Mouse (Mus musculus): ENCODE measurements around the gene Prkrip1.
"Not testable (repeated sequence)": the region's sequence is repeated elsewhere in the genome, so short reads cannot be mapped to it uniquely, and the experiment has no call there.

Prkrip1 gene

DNA sequence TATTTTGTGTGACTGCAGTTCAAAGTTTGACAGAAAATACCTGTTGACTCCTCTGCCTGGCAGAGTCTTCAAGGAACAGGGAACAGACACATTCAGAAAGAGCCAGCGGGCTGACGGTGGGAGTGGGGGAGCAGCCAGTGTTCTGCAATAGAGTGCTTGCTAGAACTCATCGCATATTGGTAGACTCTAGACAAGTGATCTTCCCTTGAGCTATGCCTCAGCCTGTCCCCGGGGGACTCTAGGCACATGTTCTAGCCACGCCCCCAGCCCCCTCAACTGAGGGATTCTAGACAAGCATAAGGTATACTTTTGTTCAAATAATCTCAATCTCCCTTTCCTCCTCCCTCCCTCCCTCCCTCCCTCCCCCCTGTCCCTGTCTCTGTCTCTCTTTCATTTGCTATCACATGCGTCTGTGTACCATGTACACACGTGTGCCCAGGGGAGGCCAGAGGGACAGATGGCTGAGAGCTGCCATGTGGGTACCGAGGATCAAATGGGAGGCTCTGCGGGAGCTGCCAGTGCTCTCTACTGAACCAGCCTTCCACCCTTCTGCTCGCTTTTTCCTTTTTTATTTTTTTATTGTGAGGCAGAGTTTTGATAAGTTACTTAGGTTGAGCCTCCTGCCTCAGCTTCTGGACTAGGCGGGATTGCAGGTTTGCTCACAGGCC lies 34.8 kb downstream of the Prkrip1 start:
- no peak for DNase-seq (ENCODE audit: low read depth, low spot score)

DNA sequence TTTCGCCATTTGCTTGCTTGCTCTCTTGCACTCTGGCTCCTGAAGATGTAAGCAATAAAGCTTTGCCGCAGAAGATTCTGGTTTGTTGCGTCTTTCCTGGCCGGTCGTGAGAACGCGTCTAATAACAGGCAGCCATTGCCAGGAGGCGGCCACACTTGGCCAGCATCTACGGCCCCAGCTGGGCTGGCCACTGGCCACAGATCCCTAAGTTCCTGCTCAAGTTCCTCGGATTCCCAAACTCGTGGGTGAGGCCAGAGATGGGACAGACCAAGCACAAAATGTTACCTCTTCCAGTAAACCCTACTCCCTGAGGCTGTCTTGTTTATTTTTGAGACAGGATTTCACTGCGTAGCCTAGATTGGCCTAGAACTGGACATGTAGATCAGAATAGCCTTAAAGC lies 38.7 kb downstream of the Prkrip1 start:
- DNase-seq (ENCODE audit: low read depth, low spot score): not testable (repeated sequence)

- DNase-seq (ENCODE audit: low read depth, low spot score): peak; percentile 33
Observed at GRCm38 (mm10) chr5:136155399-136155798, 43.4 kb downstream of the Prkrip1 start.

DNA sequence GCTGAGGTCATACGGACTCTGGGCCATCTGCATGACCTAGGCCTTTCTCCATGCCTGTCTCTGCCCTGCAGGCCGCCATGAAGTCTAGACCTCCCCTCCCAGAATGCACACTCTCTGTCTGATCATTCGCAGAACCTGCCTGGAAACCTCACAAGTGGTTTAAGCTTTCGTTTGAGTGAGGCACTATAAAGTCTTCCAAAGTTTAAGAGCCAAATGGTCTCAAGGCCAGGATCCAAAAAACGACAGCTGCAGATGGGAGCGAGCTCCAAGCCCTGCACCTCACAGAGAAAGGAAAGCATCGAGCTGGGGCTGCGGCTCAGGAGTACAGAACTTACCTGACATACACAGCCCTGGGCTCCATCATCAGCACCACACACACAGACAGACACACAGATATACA lies 46.4 kb downstream of the Prkrip1 start:
- DNase-seq (ENCODE audit: low read depth, low spot score): no peak

DNA sequence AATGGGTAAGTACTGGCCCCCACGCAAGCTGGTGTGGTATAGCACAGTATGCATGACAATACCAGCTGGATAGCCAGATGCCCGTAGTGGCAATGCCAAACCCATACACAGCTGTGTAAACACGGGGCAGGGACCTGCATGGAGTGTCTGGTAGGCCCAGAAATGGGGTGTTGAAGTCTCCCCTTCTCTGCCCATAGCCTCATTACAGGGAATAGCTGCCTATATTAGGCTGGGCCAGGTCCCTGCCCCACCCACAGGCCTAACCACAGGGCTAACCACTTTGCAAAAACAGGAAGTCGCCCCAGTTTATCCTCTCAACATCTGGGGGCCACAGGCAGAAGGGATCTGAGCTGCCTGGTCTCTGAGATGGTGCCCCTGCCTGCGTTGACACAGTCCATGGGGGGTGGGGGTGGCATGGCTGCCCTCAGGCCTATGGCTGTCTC lies 49.6 kb downstream of the Prkrip1 start:
- DNase-seq (ENCODE audit: low read depth, low spot score): peak; percentile 46

- no peak for DNase-seq (ENCODE audit: low read depth, low spot score)
Observed at GRCm38 (mm10) chr5:136147704-136148103, 51.1 kb downstream of the Prkrip1 start.

DNA sequence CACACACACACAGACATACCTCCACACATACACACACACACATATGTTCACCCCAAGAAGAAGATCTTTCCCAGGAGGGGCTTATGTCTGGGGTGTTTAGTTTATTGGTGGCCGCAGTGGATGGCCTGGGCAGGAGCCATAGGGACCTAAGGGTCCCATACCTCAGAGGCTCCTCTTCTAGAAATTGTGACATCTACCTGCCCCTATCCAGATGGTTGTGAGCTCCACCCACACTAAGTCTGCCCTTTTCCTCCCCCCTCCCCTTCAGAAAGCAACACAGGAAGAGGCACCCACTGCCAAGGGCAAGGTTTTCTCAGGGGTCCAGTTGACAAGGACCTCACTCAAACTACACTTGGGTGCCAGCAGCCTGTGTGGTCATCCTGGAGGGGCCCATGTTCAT lies 51.8 kb downstream of the Prkrip1 start:
- DNase-seq (ENCODE audit: low read depth, low spot score): peak; percentile 69

- no peak for DNase-seq (ENCODE audit: low read depth, low spot score)
Observed at GRCm38 (mm10) chr5:136144606-136145430, 53.9 kb downstream of the Prkrip1 start.

DNA sequence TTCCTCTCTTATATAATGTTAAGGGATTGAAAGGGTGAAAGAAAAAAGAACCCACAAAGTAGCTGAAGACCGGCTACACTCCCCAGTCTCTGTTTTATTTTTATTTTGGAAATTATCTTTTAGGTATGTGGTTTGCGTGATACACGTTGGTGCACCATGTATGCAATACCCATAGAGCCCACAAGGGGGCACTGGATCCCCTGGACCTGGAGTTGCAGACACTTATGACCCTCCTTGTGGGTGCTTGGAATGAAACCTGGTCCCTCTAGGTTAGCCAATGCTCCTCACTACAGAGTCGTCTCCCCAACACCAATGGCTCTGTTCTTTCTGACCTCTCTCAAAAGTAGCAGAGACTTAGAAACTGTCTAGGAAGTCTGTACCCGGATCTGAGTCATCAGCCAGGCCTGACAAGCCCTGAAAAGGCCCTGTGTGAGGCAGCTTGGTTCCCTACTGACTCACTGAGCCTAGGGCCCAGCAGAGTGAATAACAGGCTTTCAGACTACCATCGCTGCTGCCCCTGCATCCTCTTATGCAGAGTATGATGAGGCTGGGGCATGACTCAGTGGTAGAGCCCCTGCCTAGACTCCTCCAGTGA lies 55.5 kb downstream of the Prkrip1 start:
- DNase-seq (ENCODE audit: low read depth, low spot score): peak; percentile 56

DNA sequence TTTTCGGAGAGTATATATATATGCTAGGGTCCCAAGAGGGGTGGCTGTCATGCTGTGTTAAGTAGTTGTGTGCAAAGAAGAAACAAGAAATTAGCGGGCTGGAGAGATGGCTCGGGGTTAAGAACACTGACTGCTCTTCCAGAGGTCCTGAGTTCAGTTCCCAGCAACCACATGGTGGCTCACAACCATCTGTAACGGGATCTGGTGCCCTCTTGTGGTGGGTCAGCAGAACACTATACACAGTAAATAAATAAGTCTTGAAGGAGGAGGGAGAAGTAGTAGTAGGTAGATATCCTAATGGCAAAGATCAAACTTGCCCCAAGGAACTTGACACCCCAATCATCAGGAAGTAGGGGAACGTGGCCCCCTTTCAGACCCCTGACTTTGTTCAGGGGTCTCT lies 56.0 kb downstream of the Prkrip1 start:
- DNase-seq (ENCODE audit: low read depth, low spot score): peak; percentile 63

GRCm38 (mm10) chr5:136140057-136140482 lies 58.7 kb downstream of the Prkrip1 start:
- DNase-seq (ENCODE audit: low read depth, low spot score): no peak

- DNase-seq (ENCODE audit: low read depth, low spot score): no peak
Observed at GRCm38 (mm10) chr5:136139393-136139792, 59.4 kb downstream of the Prkrip1 start.

DNA sequence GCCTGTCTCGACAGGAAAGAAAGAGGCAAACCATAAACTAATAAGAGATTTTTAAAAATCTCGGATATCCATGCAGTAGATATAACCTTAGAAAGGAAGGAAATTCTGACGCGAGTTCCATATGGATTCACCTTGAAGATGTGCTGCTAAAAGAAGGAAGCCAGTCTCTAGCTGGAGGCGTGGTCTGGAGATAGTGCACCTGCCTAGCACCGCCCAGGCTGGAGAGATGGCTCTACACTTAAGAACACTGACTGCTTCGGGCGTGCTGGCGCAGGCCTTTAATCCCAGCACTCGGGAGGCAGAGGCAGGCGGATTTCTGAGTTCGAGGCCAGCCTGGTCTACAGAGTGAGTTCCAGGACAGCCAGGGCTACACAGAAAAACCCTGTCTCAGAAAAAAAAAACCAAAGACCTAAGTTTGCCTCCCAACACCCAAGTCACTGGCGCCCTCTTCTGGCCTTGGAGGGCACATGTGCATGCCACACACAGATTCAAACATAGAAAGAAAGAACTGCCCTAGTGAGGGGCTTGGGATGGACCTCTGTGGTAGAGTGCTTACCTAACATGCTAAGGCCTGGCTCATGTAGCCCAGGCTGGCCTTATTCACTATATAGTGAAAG lies 61.0 kb downstream of the Prkrip1 start:
- peak; percentile 88 for DNase-seq (ENCODE audit: low read depth, low spot score)

GRCm38 (mm10) chr5:136136292-136136990 lies 62.3 kb downstream of the Prkrip1 start:
- DNase-seq (ENCODE audit: low read depth, low spot score): no peak

GRCm38 (mm10) chr5:136135571-136136291 lies 63.0 kb downstream of the Prkrip1 start, which contains the start of the genes Lrwd1 and Alkbh4:
Gene Lrwd1 (minus strand): TSS chr5:136136074.
Gene Alkbh4 (plus strand): TSS chr5:136136146.
- DNase-seq (ENCODE audit: low read depth, low spot score): peak; percentile 98
